Mouse (Mus musculus) forebrain, embryonic 15.5 days (tissue): ENCODE measurements at regions not wholly inside any gene's neighbourhood (a gene's known extent, or its start where the extent isn't known, plus 50 kb on each side); places are given as distances from the start of the nearest gene placed in this dataset.

Experiments used
- ATAC-seq: fragments of 200-750 bp; cut with Nextera tagmentation; replicated peaks from 2 replicates; pipeline ENCODE4 v1.8.0; 2017; ENCODE audit warnings: mild to moderate bottlenecking, moderate TSS enrichment, moderate library complexity
- H3K27ac ChIP-seq: fragments of 300-500 bp; sonication (generic); replicated peaks from 2 replicates; pipeline ENCODE4 v1.5.1; 2015; ENCODE audit warnings: mild to moderate bottlenecking, inconsistent platforms
- H3K27me3 ChIP-seq: fragments of 300-500 bp; sonication (generic); 2 replicates; pipeline ENCODE4 v1.6.1; 2015; ENCODE audit warnings: inconsistent platforms
- H3K36me3 ChIP-seq: fragments of 300-500 bp; sonication (generic); 2 replicates; pipeline ENCODE4 v1.6.1; 2015; ENCODE audit warnings: mild to moderate bottlenecking, inconsistent platforms
- H3K4me1 ChIP-seq: fragments of 300-500 bp; sonication (generic); 2 replicates; pipeline ENCODE4 v1.6.1; 2015; ENCODE audit warnings: inconsistent platforms
- H3K4me2 ChIP-seq: fragments of 300-500 bp; sonication (generic); replicated peaks from 2 replicates; pipeline ENCODE4 v1.6.1; 2015; ENCODE audit warnings: mild to moderate bottlenecking, inconsistent platforms
- H3K4me3 ChIP-seq: fragments of 300-500 bp; sonication (generic); 2 replicates; pipeline ENCODE4 v1.5.1; 2015; ENCODE audit warnings: mild to moderate bottlenecking, inconsistent platforms
- H3K9ac ChIP-seq: fragments of 300-500 bp; sonication (generic); replicated peaks from 2 replicates; pipeline ENCODE4 v1.6.1; 2015; ENCODE audit warnings: mild to moderate bottlenecking, inconsistent platforms
- H3K9me3 ChIP-seq: fragments of 300-500 bp; sonication (generic); 2 replicates; pipeline ENCODE4 v1.6.1; 2016; ENCODE audit warnings: inconsistent platforms
- WGBS: fragments of 180-500 bp; shearing (Covaris S2); methylation state at CpG from one replicate; pipeline ENCODE4 v1.1.7; 2015; ENCODE audit warnings: mixed read lengths; 5-methylcytosine and 5-hydroxymethylcytosine counted together

GRCm38 (mm10) chr10:21446641-21447040 is 69.5 kb downstream of the Aldh8a1 start:
- Histone ChIP-seq H3K27ac (no peak overlapping the region), H3K9ac (no peak overlapping the region), H3K4me1 (no peaks in the 10 kb centered on the region), H3K9me3 (no peaks in the 10 kb centered on the region), H3K4me2 (no peak overlapping the region), H3K36me3 (no peaks in the 10 kb centered on the region), H3K27me3 (no peaks in the 10 kb centered on the region), H3K4me3 (no peak overlapping the region)
- WGBS: 84% methylated on average over 12 of the region's 12 CpGs
- no peak for ATAC-seq

- WGBS: 79% methylated on average over 3 of the region's 3 CpGs
- Histone ChIP-seq H3K27me3 (no peaks in the 10 kb centered on the region), H3K4me2 (no peak overlapping the region), H3K9ac (no peak overlapping the region), H3K9me3 (no peaks in the 10 kb centered on the region), H3K36me3 (no peaks in the 10 kb centered on the region), H3K4me3 (no peak overlapping the region), H3K4me1 (no peaks in the 10 kb centered on the region), H3K27ac (no peak overlapping the region)
- ATAC-seq: no peak
Observed at GRCm38 (mm10) chr10:21448132-21448531, 71.0 kb downstream of the Aldh8a1 start.

GRCm38 (mm10) chr10:21448942-21449341 is 71.9 kb downstream of the Aldh8a1 start:
- Histone ChIP-seq H3K4me3 (no peak overlapping the region), H3K27me3 (no peaks in the 10 kb centered on the region), H3K9ac (no peak overlapping the region), H3K9me3 (no peaks in the 10 kb centered on the region), H3K36me3 (no peaks in the 10 kb centered on the region), H3K27ac (no peak overlapping the region), H3K4me2 (no peak overlapping the region), H3K4me1 (no peaks in the 10 kb centered on the region)
- no peak for ATAC-seq
- WGBS: 91% methylated on average over 5 of the region's 5 CpGs

GRCm38 (mm10) chr10:21452611-21453010 is 75.5 kb downstream of the Aldh8a1 start:
- Histone ChIP-seq H3K27me3 (no peaks in the 10 kb centered on the region), H3K9me3 (no peaks in the 10 kb centered on the region), H3K36me3 (no peaks in the 10 kb centered on the region), H3K4me1 (peaks cover 15% of the 10 kb centered on the region; the same call in 1 of the 2 replicates), H3K27ac (no peak overlapping the region), H3K4me3 (no peak overlapping the region), H3K4me2 (no peak overlapping the region), H3K9ac (no peak overlapping the region)
- 92% methylated on average over 2 of the region's 2 CpGs for WGBS
- no peak for ATAC-seq

- H3K4me2 ChIP-seq: no peak overlapping the region
- H3K9ac ChIP-seq: no peak overlapping the region
- WGBS: 83% methylated on average over 3 of the region's 3 CpGs
- H3K9me3 ChIP-seq: no peaks in the 10 kb centered on the region
- ATAC-seq: no peak
- H3K27me3 ChIP-seq: no peaks in the 10 kb centered on the region
- H3K4me1 ChIP-seq: peaks cover 15% of the 10 kb centered on the region; the same call in 1 of the 2 replicates
- H3K27ac ChIP-seq: no peak overlapping the region
- no peaks in the 10 kb centered on the region for H3K36me3 ChIP-seq
- no peak overlapping the region for H3K4me3 ChIP-seq
Observed at GRCm38 (mm10) chr10:21453527-21453926, 76.4 kb downstream of the Aldh8a1 start.

GRCm38 (mm10) chr10:21454153-21454552 is 77.1 kb downstream of the Aldh8a1 start:
- no peak for ATAC-seq
- peaks cover 15% of the 10 kb centered on the region; the same call in 1 of the 2 replicates for H3K4me1 ChIP-seq
- no peak overlapping the region for H3K27ac ChIP-seq
- no peaks in the 10 kb centered on the region for H3K27me3 ChIP-seq
- H3K36me3 ChIP-seq: no peaks in the 10 kb centered on the region
- WGBS: 92% methylated on average over 5 of the region's 5 CpGs
- H3K4me2 ChIP-seq: no peak overlapping the region
- H3K4me3 ChIP-seq: no peak overlapping the region
- H3K9ac ChIP-seq: no peak overlapping the region
- H3K9me3 ChIP-seq: no peaks in the 10 kb centered on the region

- no peaks in the 10 kb centered on the region for H3K27me3 ChIP-seq
- no peak overlapping the region for H3K4me2 ChIP-seq
- peaks cover 15% of the 10 kb centered on the region; the same call in 1 of the 2 replicates for H3K4me1 ChIP-seq
- H3K4me3 ChIP-seq: no peak overlapping the region
- H3K9ac ChIP-seq: no peak overlapping the region
- ATAC-seq: peak; percentile 79
- H3K27ac ChIP-seq: no peak overlapping the region
- H3K9me3 ChIP-seq: no peaks in the 10 kb centered on the region
- H3K36me3 ChIP-seq: no peaks in the 10 kb centered on the region
- WGBS: 75% methylated on average over 16 of the region's 16 CpGs
Observed at GRCm38 (mm10) chr10:21454757-21455156, 77.7 kb downstream of the Aldh8a1 start.

- no peak; the same call in 1 of the 2 replicates for ATAC-seq
- no peak overlapping the region for H3K27ac ChIP-seq
Observed at GRCm38 (mm10) chr10:21455863-21456262, 78.8 kb downstream of the Aldh8a1 start.

GRCm38 (mm10) chr10:21456359-21456758 is 79.3 kb downstream of the Aldh8a1 start:
- no peak overlapping the region for H3K27ac ChIP-seq

More at GRCm38 (mm10) chr10:21455863-21456262, 78.8 kb downstream of the Aldh8a1 start:
- Histone ChIP-seq H3K4me1 (peaks cover 15% of the 10 kb centered on the region; the same call in 1 of the 2 replicates), H3K9ac (no peak overlapping the region), H3K4me2 (no peak overlapping the region), H3K4me3 (no peak overlapping the region), H3K36me3 (no peaks in the 10 kb centered on the region), H3K9me3 (no peaks in the 10 kb centered on the region), H3K27me3 (no peaks in the 10 kb centered on the region)
- WGBS: 13% methylated on average over 5 of the region's 5 CpGs

GRCm38 (mm10) chr10:21456991-21457390 is 79.9 kb downstream of the Aldh8a1 start:
- H3K27ac ChIP-seq: no peak overlapping the region
- no peak overlapping the region for H3K4me2 ChIP-seq
- H3K9me3 ChIP-seq: no peaks in the 10 kb centered on the region
- H3K4me3 ChIP-seq: no peak overlapping the region
- no peaks in the 10 kb centered on the region for H3K36me3 ChIP-seq
- WGBS: 42% methylated on average over 6 of the region's 6 CpGs
- no peak for ATAC-seq
- H3K9ac ChIP-seq: no peak overlapping the region
- H3K4me1 ChIP-seq: peaks cover 15% of the 10 kb centered on the region; the same call in 1 of the 2 replicates
- H3K27me3 ChIP-seq: no peaks in the 10 kb centered on the region

More at GRCm38 (mm10) chr10:21456359-21456758, 79.3 kb downstream of the Aldh8a1 start:
- Histone ChIP-seq H3K9ac (no peak overlapping the region), H3K9me3 (no peaks in the 10 kb centered on the region), H3K4me3 (no peak overlapping the region), H3K4me1 (peaks cover 15% of the 10 kb centered on the region; the same call in 1 of the 2 replicates), H3K4me2 (no peak overlapping the region), H3K27me3 (no peaks in the 10 kb centered on the region), H3K36me3 (no peaks in the 10 kb centered on the region)
- ATAC-seq: no peak
- 15% methylated on average over 3 of the region's 3 CpGs for WGBS

GRCm38 (mm10) chr10:21458608-21459007 is 81.5 kb downstream of the Aldh8a1 start:
- H3K36me3 ChIP-seq: no peaks in the 10 kb centered on the region

GRCm38 (mm10) chr10:21460062-21460461 is 83.0 kb downstream of the Aldh8a1 start:
- H3K4me3 ChIP-seq: no peak overlapping the region
- 41% methylated on average over 2 of the region's 2 CpGs for WGBS
- H3K4me1 ChIP-seq: peaks cover 14% of the 10 kb centered on the region; the same call in 1 of the 2 replicates
- no peak overlapping the region for H3K9ac ChIP-seq
- H3K36me3 ChIP-seq: no peaks in the 10 kb centered on the region
- H3K9me3 ChIP-seq: no peaks in the 10 kb centered on the region
- ATAC-seq: no peak
- H3K27ac ChIP-seq: no peak overlapping the region
- H3K4me2 ChIP-seq: no peak overlapping the region
- no peaks in the 10 kb centered on the region for H3K27me3 ChIP-seq

More at GRCm38 (mm10) chr10:21458608-21459007, 81.5 kb downstream of the Aldh8a1 start:
- Histone ChIP-seq H3K27me3 (no peaks in the 10 kb centered on the region), H3K4me1 (peaks cover 15% of the 10 kb centered on the region; the same call in 1 of the 2 replicates), H3K9me3 (no peaks in the 10 kb centered on the region), H3K9ac (no peak overlapping the region), H3K27ac (no peak overlapping the region), H3K4me3 (no peak overlapping the region), H3K4me2 (no peak overlapping the region)
- ATAC-seq: no peak

GRCm38 (mm10) chr10:21462915-21463314 is 85.8 kb downstream of the Aldh8a1 start:
- H3K27ac ChIP-seq: no peak overlapping the region
- H3K9me3 ChIP-seq: no peaks in the 10 kb centered on the region
- no peak for ATAC-seq
- H3K9ac ChIP-seq: no peak overlapping the region
- no peak overlapping the region for H3K4me2 ChIP-seq
- peaks cover 7% of the 10 kb centered on the region for H3K4me1 ChIP-seq
- H3K27me3 ChIP-seq: no peaks in the 10 kb centered on the region
- no peak overlapping the region for H3K4me3 ChIP-seq
- H3K36me3 ChIP-seq: no peaks in the 10 kb centered on the region
- 70% methylated on average over 3 of the region's 3 CpGs for WGBS
